Comparison of ENCODE assay signal across 28 mouse cellular contexts in genomic region chr4:95839860-95840259, GRCm38 (mm10).
DNase-seq lines count a peak whose midpoint lies in the region; ATAC-seq and TF ChIP-seq lines count a peak whose summit lies in the region.
"Had no signal": no experiment of that assay in that cellular context is flagged by ENCODE, and none has a peak within 500 bp of the region (broad histone marks: within the 10 kb centered on the region; RNA-seq: fewer than 3 reads in every experiment).

No protein-coding gene starts in this region.

- no peaks in the 10 kb centered on the region for H3K4me1 ChIP-seq in forebrain, embryonic 15.5 days
- no peaks in the 10 kb centered on the region for H3K4me1 ChIP-seq in forebrain, embryonic 10.5 days
- no peaks in the 10 kb centered on the region for H3K4me1 ChIP-seq in kidney, embryonic 15.5 days
- no peaks in the 10 kb centered on the region for H3K4me1 ChIP-seq in midbrain, embryonic 12.5 days
- H3K4me1 ChIP-seq in midbrain, postnatal 0 days (ENCODE audit: insufficient read depth, low read length), result no peaks in the 10 kb centered on the region
- H3K4me1 ChIP-seq: embryonic facial prominence, embryonic 10.5 days; embryonic facial prominence, embryonic 13.5 days; heart, embryonic 12.5 days; heart, embryonic 15.5 days; intestine, embryonic 15.5 days had no signal

- peak overlapping the region; percentile 51 for H3K27ac ChIP-seq in forebrain, embryonic 15.5 days (replicated peaks)
- H3K27ac ChIP-seq in forebrain, embryonic 10.5 days, result no peak overlapping the region
- H3K27ac ChIP-seq in kidney, embryonic 15.5 days, result peak overlapping the region; percentile 64; the same call in 1 of the 2 replicates
- peak overlapping the region; percentile 26; the same call in 1 of the 2 replicates for H3K27ac ChIP-seq in midbrain, embryonic 12.5 days (replicated peaks)
- H3K27ac ChIP-seq in midbrain, postnatal 0 days (ENCODE audit: low read depth, low read length), result no peak overlapping the region
- H3K27ac ChIP-seq: embryonic facial prominence, embryonic 10.5 days; embryonic facial prominence, embryonic 13.5 days; gastrocnemius, adult 2 months; heart, embryonic 15.5 days; hindbrain, embryonic 10.5 days; hindbrain, embryonic 13.5 days; intestine, embryonic 15.5 days had no signal

- no peak overlapping the region for H3K4me2 ChIP-seq in forebrain, embryonic 15.5 days (replicated peaks)
- H3K4me2 ChIP-seq in kidney, embryonic 15.5 days, result no peak overlapping the region
- H3K4me2 ChIP-seq in midbrain, embryonic 12.5 days (replicated peaks), result no peak overlapping the region
- H3K4me2 ChIP-seq in midbrain, postnatal 0 days (ENCODE audit: low read depth, low read length, poor library complexity, severe bottlenecking), result no peak overlapping the region
- H3K4me2 ChIP-seq: embryonic facial prominence, embryonic 13.5 days; heart, embryonic 12.5 days; heart, embryonic 15.5 days; hindbrain, embryonic 13.5 days; intestine, embryonic 15.5 days had no signal

- 26% methylated on average over 1 of the region's 1 CpGs for WGBS in forebrain, embryonic 15.5 days
- 58% methylated on average over 1 of the region's 1 CpGs for WGBS in forebrain, embryonic 10.5 days
- WGBS in kidney, embryonic 15.5 days, result 55% methylated on average over 1 of the region's 1 CpGs
- 32% methylated on average over 1 of the region's 1 CpGs for WGBS in midbrain, embryonic 12.5 days
- WGBS in midbrain, postnatal 0 days, result 46% methylated on average over 1 of the region's 1 CpGs

- ATAC-seq in forebrain, embryonic 15.5 days (replicated peaks), result no peak
- ATAC-seq in kidney, embryonic 15.5 days (replicated peaks; ENCODE audit: low FRiP score), result peak; percentile 76; the same call in 1 of the 2 replicates
- no peak for ATAC-seq in midbrain, embryonic 12.5 days (ENCODE audit: low FRiP score, low read depth)
- no peak for ATAC-seq in midbrain, postnatal 0 days (ENCODE audit: low FRiP score)
- ATAC-seq: CD4-positive, CD25-positive, alpha-beta regulatory T cell, adult 4 months; hindbrain, embryonic 16.5 days; intestine, embryonic 15.5 days had no signal

- H3K9ac ChIP-seq in forebrain, embryonic 15.5 days (replicated peaks), result no peak overlapping the region
- no peak overlapping the region for H3K9ac ChIP-seq in kidney, embryonic 15.5 days
- no peak overlapping the region for H3K9ac ChIP-seq in midbrain, embryonic 12.5 days (replicated peaks)
- H3K9ac ChIP-seq in midbrain, postnatal 0 days (replicated peaks; ENCODE audit: low read length, poor library complexity, severe bottlenecking), result no peak overlapping the region
- H3K9ac ChIP-seq: embryonic facial prominence, embryonic 13.5 days; heart, embryonic 12.5 days; heart, embryonic 15.5 days; hindbrain, embryonic 13.5 days; intestine, embryonic 15.5 days had no signal

- DNase-seq in forebrain, embryonic 10.5 days (ENCODE audit: extremely low spot score, low spot score), result no peak
- no peak for DNase-seq in kidney, adult 11 months
- no peak for DNase-seq in midbrain, postnatal 0 days (ENCODE audit: low spot score)
- DNase-seq: adrenal gland, adult 2 months; adrenal gland, postnatal 14 days; cerebellum, adult 11-12 months; cerebellum, adult 8-10 months; cerebellum, postnatal 10 days; cerebellum, postnatal 36 days; embryo, embryonic 11 days; gastrocnemius, adult 2 months; gastrocnemius, postnatal 25 days; heart, adult 18-20 months; heart, postnatal 10 days; heart, postnatal 36 days had no signal

- no peak for TF ChIP-seq CTCF in midbrain, postnatal 0 days (IDR thresholded peaks at IDR 0.05)

- no peaks in the 10 kb centered on the region for H3K36me3 ChIP-seq in forebrain, embryonic 15.5 days
- no peaks in the 10 kb centered on the region for H3K36me3 ChIP-seq in forebrain, embryonic 10.5 days (replicated peaks)
- H3K36me3 ChIP-seq in kidney, embryonic 15.5 days, result no peaks in the 10 kb centered on the region
- no peaks in the 10 kb centered on the region for H3K36me3 ChIP-seq in midbrain, embryonic 12.5 days
- H3K36me3 ChIP-seq in midbrain, postnatal 0 days (ENCODE audit: insufficient read depth, low read length), result no peaks in the 10 kb centered on the region
- H3K36me3 ChIP-seq: embryonic facial prominence, embryonic 10.5 days; embryonic facial prominence, embryonic 13.5 days; heart, embryonic 12.5 days; heart, embryonic 15.5 days; hindbrain, embryonic 10.5 days; hindbrain, embryonic 13.5 days; intestine, embryonic 15.5 days had no signal

- no peak overlapping the region for H3K4me3 ChIP-seq in forebrain, embryonic 15.5 days
- H3K4me3 ChIP-seq in forebrain, embryonic 10.5 days, result no peak overlapping the region
- no peak overlapping the region for H3K4me3 ChIP-seq in kidney, embryonic 15.5 days (replicated peaks)
- no peak overlapping the region for H3K4me3 ChIP-seq in midbrain, embryonic 12.5 days
- H3K4me3 ChIP-seq in midbrain, postnatal 0 days (ENCODE audit: low read depth, low read length), result no peak overlapping the region
- H3K4me3 ChIP-seq: embryonic facial prominence, embryonic 10.5 days; embryonic facial prominence, embryonic 13.5 days; erythroblast, embryonic 14.5 days; gastrocnemius, adult 2 months; heart, embryonic 12.5 days; heart, embryonic 15.5 days; hindbrain, embryonic 10.5 days; hindbrain, embryonic 13.5 days; intestine, embryonic 15.5 days had no signal

- H3K9me3 ChIP-seq in forebrain, embryonic 15.5 days, result no peaks in the 10 kb centered on the region
- H3K9me3 ChIP-seq in forebrain, embryonic 10.5 days, result no peaks in the 10 kb centered on the region
- H3K9me3 ChIP-seq in kidney, embryonic 15.5 days (replicated peaks), result no peaks in the 10 kb centered on the region
- no peaks in the 10 kb centered on the region for H3K9me3 ChIP-seq in midbrain, embryonic 12.5 days
- no peaks in the 10 kb centered on the region for H3K9me3 ChIP-seq in midbrain, postnatal 0 days (ENCODE audit: low read length)
- H3K9me3 ChIP-seq: embryonic facial prominence, embryonic 10.5 days; embryonic facial prominence, embryonic 13.5 days; heart, embryonic 12.5 days; heart, embryonic 15.5 days; hindbrain, embryonic 10.5 days; hindbrain, embryonic 13.5 days; intestine, embryonic 15.5 days had no signal

- H3K27me3 ChIP-seq in forebrain, embryonic 15.5 days, result no peaks in the 10 kb centered on the region
- no peaks in the 10 kb centered on the region for H3K27me3 ChIP-seq in forebrain, embryonic 10.5 days (ENCODE audit: poor library complexity, severe bottlenecking)
- no peaks in the 10 kb centered on the region for H3K27me3 ChIP-seq in kidney, embryonic 15.5 days
- H3K27me3 ChIP-seq in midbrain, embryonic 12.5 days, result no peaks in the 10 kb centered on the region
- no peaks in the 10 kb centered on the region for H3K27me3 ChIP-seq in midbrain, postnatal 0 days (ENCODE audit: insufficient read depth, low read length)
- H3K27me3 ChIP-seq: embryonic facial prominence, embryonic 13.5 days; heart, embryonic 12.5 days; heart, embryonic 15.5 days; hindbrain, embryonic 13.5 days; intestine, embryonic 15.5 days had no signal

Comparison
In these comparisons a context has a peak if more than half of its experiments do, and no peak if none do; other contexts are left out.
1. H3K27ac ChIP-seq: peak in forebrain, embryonic 15.5 days (single experiment), kidney, embryonic 15.5 days (single experiment) and midbrain, embryonic 12.5 days (single experiment); none in forebrain, embryonic 10.5 days (single experiment) and midbrain, postnatal 0 days (single experiment).